Mouse (Mus musculus) megakaryocyte-erythroid progenitor cell, adult 5-6 weeks (primary cell): ENCODE measurements around the gene Lpp. TPM values are rescaled to one million over a fixed set of nuclear protein-coding genes. Genes with fewer than 3 reads are reported as not detected.

ENCODE experiments used
- ATAC-seq: replicated peaks from 2 replicates; pipeline ENCODE4 v1.8.0; 2016; ENCODE audit warnings: mild to moderate bottlenecking, inconsistent platforms; ENCODE audit not compliant: severe bottlenecking, poor library complexity, low FRiP score, low TSS enrichment
- total RNA-seq, 2 experiments: library from RNA; stranded (forward) in 1 of 2; stranded (reverse) in 1 of 2; fragments of 200-1000, 215-1000 nt in 1 of 2; fragments of >200 nt in 1 of 2; fragmentation: Nextera tagmentation in 1 of 2; gene quantifications; 2 replicates each; pipeline ENCODE4 v1.2.3; 2014 to 2017

Lpp gene
- total RNA-seq, 2 experiments from 2014 or later: 0.47 to 3.3 TPM

DNA sequence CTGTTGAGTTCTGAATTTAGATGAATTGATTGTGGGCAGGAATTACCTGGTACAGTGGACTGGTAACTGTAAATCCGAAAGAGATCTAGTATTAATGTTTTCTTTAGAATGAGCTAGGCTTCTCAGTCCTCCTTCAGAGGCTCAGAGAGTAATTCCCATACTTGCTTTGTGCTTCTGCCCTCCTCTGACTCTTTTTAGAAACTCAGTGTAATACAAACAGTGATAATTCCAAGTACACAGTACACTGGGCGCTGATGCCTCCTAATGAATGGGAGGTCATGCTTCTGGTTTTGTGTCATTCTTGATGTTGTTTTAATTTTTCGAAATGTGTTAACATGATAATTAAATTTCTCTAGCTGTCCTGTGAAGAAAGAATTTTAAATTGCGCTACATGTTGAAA is 347.4 kb downstream of the Lpp start:
- ATAC-seq: no peak

DNA sequence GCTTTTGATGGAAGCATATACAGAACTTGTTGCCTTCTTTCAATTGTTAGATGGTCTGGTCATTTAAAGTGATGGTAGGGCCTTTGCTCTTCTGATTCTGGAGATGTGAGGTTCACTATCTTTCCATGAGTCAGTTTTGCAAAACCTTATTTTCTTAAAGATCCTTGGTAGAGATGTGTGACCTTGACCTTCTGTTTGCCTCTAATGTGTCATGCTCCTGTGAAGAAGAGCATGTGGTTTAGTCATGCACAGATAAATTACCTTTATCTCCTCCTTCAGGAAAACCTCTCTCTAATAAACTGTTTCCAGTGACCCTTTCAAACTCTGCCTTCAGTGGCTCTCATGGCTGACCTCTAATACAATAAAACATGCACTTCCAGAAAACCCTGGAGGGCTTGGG is 356.5 kb downstream of the Lpp start:
- no peak for ATAC-seq

- no peak for ATAC-seq
These were observed 362.8 kb downstream of the Lpp start for GRCm38 (mm10) chr16:24756141-24756540.

GRCm38 (mm10) chr16:24766051-24766450 is 372.7 kb downstream of the Lpp start:
- no peak for ATAC-seq

- no peak for ATAC-seq
These were observed 373.3 kb downstream of the Lpp start for GRCm38 (mm10) chr16:24766596-24766995.

DNA sequence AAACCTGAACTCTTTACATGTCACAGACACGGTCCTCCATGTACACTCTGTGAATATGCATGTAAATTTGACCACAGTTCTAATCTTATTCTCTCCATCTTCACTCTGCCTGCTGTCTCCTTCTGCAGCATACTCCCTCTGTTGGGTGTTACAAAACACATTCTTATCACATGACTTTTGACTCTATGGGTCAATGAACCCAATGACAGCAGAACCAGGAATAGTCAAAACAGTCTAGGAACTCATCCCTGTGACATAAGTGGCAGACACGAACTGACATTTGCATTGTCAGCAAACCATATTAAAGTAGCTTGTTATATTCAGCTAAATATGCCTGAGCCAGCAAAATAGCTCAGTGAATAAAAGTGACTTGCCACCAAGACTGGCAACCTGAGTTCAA is 383.7 kb downstream of the Lpp start:
- no peak for ATAC-seq

DNA sequence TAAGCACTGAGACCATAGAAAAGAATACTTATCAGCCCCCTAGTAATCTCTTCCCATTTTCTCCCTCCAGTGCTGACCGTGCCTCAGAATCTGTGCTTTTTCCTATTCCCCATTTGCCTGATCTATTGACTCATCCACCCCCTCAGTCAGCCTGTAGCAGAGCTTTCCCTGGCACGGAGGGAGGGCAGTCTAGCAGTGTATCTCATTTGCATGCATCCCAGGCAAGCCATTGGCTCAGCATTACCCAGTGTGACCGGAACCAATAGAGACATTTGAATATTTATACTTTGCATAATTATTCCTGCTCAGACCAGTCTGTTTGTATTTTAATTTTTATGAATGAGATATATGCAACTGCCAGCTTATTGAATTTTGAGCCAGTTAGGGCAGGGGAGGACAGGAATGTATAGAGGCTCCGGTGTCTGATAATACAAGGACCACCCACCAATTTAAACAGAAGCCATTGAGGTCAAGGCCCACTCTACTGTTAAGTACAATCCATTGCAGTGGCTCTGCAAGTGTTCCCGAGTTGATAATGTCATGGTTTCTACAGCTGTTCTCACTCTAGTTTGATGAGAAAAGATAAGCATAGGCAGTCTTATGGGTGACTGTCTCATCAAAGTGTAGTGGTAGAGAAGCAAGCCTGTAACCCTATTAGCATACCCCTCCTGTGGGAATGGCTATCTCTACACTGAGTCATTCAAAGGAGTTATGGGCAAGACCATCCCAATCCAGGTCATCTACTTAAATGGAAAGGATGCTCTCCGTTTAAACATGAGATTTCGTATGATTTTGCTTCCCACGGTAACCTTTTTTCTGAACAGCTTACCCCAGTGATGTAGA is 385.3 kb downstream of the Lpp start:
- ATAC-seq: no peak

DNA sequence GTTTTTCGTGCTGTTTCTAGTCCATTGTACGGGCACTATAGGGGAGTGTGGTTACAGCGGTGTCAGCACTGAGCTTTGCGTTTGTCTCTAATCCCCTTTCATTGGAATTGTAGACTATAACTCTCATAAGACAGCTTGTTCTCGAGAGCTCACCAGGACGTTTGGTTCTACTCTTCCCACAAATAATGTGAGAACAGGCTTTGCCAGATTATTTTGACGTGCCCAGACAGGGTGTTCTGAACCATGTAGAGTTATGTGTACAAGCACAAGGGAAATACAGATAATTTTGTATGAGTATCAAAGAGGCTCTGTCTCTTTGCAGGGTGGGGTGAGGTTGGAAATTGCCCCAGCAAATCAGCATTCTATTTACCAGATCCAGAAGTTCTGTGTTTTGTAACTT is 387.2 kb downstream of the Lpp start:
- no peak for ATAC-seq

DNA sequence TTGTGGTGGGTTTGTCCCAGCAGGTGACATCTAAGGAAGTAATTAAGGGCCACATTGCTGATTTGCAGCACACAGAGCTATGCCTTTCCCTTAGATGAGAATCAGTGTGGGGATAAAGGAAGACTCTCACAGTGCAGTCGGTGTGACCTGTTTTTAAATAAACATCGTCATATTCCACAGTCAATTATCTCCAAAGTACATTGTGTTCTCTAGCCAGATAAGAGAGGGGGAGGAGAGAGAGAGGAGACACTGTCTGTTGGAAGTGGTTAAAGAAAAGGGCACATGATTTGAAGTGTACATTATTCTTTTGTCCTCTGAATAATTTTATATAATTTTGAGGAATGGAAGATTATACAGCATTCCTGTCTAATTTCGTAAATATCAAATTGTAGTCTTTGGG is 388.6 kb downstream of the Lpp start:
- ATAC-seq: no peak

- no peak for ATAC-seq
These were observed 392.3 kb downstream of the Lpp start for GRCm38 (mm10) chr16:24785651-24786050.

DNA sequence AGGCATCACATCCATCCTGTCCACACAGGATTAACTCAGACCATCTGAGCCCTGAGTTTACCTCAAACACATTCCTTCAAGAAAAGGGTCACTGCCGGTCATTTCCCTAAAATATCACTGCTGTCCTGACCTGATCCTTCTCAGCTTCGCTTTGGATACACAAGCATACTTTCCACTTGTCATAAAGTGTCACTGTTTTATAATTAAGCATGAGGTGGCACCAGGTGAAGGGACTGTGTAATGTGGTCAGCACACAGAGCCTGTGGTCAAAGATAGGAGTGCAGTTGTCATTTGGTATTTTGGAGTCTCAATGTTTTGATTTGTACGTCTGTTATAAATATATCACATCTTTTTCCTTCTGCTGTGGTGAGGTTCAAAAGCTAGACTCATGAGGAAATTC is 395.7 kb downstream of the Lpp start:
- no peak for ATAC-seq

- no peak for ATAC-seq
These were observed 398.1 kb downstream of the Lpp start for GRCm38 (mm10) chr16:24791387-24791786.

- no peak for ATAC-seq
These were observed 398.7 kb downstream of the Lpp start for GRCm38 (mm10) chr16:24791984-24792383.

DNA sequence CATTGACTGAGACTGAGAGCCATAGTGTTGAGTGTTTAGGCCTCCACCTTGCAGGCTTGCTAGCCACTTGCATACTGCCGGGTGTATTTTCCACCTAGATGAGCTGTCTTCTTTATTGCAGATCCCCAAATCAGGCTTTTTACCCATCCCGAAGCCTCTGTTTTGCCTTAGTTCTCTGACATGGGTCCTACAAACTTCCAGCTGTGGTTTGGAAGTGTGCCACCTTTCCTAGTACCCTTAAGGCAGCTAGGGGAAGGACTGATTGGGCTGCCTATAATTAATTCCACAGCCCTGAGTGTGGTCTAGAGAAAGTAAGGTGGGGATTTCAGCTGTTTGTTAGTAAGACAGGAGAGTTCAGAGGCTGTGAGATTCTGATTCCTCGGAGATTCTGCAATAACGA is 399.5 kb downstream of the Lpp start:
- no peak for ATAC-seq

DNA sequence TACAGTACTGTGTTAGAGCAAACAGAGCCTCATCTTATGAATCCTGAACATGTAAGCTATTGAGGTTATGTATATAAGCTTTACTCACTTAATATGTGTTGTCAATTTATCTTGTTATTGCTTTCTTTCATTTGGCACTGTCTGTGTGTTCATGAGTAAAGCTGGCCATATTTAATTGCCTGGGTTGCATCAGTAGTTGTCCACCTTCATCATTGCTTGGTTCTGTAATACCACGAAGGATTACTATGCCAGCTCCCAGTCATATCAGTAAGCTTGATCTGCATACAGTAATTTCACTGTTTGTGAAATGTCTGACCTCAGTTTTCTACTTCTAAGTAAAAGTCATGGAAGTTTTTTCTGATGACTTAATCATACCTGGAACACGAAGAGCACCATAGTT is 401.4 kb downstream of the Lpp start:
- no peak for ATAC-seq

GRCm38 (mm10) chr16:24801355-24801754 is 408.0 kb downstream of the Lpp start:
- ATAC-seq: no peak

DNA sequence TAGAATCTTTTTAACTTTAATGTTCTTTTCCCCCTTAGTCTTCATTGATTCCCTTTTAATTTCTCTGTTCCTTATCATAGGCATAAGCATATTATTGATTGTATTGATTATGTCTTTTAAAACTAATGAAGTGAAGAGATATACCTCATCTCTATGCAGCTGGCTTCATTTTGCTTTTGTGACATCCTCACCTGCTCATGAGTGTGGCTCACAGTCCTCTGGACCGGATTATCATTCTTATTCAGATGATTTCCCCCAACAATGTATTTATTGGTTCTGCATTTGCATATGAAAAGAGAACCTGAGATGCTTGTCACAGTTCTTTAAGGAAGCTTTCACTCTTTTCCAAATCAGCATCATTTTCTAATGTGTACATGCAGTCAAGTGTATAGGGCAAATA is 408.5 kb downstream of the Lpp start:
- no peak for ATAC-seq

DNA sequence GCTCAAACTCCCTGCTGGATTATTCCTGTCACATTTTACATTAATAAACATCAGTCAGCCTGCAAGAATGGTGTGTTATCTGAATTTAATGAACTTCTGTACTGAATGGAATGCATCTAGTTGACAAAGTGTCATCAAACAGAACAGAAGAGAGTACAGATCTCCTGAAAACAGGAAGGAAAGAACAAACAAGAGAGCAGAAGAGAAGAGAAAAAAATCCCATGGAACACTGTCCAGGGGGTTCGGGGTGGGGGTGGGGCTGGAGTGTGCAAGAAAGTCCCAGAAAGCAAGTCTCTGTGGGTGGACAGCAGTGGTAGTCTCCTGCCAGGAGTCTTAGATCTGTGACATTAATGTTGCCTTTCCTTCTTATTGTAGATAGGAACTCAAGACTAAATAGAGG is 412.8 kb downstream of the Lpp start:
- ATAC-seq: no peak

DNA sequence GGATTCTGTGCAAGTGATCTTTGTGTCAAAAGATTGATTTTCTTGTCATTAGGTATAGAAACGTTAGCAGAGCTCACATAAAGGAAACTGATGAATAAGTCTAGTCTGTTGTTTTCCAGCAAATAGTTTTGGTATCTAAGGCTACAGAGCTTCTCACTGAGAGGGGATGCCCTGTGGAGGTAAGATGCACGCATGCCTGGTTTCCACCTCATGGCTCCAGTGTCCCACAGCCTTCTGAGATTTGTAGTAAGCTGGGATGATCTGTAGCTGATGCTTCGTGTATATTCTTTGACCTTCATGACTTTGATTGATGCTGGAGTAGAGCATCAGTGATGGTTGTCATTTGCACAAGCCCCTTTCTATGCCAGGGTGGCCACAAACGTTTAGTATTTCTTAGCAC is 414.3 kb downstream of the Lpp start:
- no peak for ATAC-seq

- no peak for ATAC-seq
These were observed 416.5 kb downstream of the Lpp start for GRCm38 (mm10) chr16:24809811-24810210.

DNA sequence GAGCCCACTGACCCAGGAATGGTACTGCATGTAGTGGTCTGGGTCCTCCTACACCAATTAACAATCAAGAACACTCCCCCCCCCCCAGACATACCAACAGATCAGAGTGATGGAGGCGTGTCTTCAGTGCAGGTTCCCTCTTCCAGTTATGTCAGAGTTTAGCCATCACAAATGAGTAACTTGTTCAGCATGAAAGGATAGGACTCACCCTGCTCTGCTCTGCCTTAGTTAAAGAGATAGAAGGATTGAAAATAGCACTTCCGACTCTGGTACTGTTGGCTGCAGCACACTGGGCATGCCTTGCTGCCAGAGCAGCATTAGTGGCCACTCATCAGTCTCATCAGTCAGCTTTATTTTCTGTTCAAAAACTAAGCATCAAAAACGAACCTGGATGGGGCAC is 423.3 kb downstream of the Lpp start:
- no peak for ATAC-seq

- no peak for ATAC-seq
These were observed 424.1 kb downstream of the Lpp start for GRCm38 (mm10) chr16:24817381-24817780.
